In genomic region chr6:72100171-72100570, GRCm38 (mm10) we compare ENCODE assay signal across 13 mouse cellular contexts. TPM values are rescaled to one million over a fixed set of nuclear protein-coding genes. Genes with fewer than 3 reads are reported as not detected.
A peak's percentile ranks its signal among the peaks of the same experiment; 100 is the strongest.
DNase-seq lines count a peak whose midpoint lies in the region; ATAC-seq and TF ChIP-seq lines count a peak whose summit lies in the region.
"Had no signal": no experiment of that assay in that cellular context is flagged by ENCODE, and none has a peak within 500 bp of the region (broad histone marks: within the 10 kb centered on the region; RNA-seq: fewer than 3 reads in every experiment).

No protein-coding gene starts in this region.

- peak; percentile 38 for DNase-seq in cerebellum, adult 9-10 months
- no peak for DNase-seq in cerebellum, postnatal 14 days
- DNase-seq in hindbrain, embryonic 11.5 days (ENCODE audit: low spot score) = no peak
- no peak for DNase-seq in G1E (ENCODE audit: low spot score)
- DNase-seq in kidney, postnatal 4 days = no peak
- DNase-seq in thymus, postnatal 14 days = no peak
- DNase-seq: adrenal gland, postnatal 10 days; gastrocnemius, postnatal 14 days; thymus, adult 18-20 months had no signal

- H3K9me3 ChIP-seq in hindbrain, embryonic 13.5 days = no peaks in the 10 kb centered on the region
- no peaks in the 10 kb centered on the region for H3K9me3 ChIP-seq in hindbrain, embryonic 11.5 days (ENCODE audit: control insufficient read depth, low read length)
- no peaks in the 10 kb centered on the region for H3K9me3 ChIP-seq in G1E (replicated peaks)
- no peaks in the 10 kb centered on the region for H3K9me3 ChIP-seq in liver, embryonic 15.5 days (replicated peaks)
- H3K9me3 ChIP-seq: limb, embryonic 15.5 days had no signal

- H3K4me2 ChIP-seq in hindbrain, embryonic 13.5 days = 0 out of 2 replicates have a peak overlapping the region, but pooled peaks have one; percentile 83
- no peak overlapping the region for H3K4me2 ChIP-seq in hindbrain, embryonic 11.5 days (replicated peaks; ENCODE audit: low read depth, low read length)
- peak overlapping the region; percentile 75 for H3K4me2 ChIP-seq in liver, embryonic 15.5 days
- H3K4me2 ChIP-seq: limb, embryonic 15.5 days had no signal

- WGBS in hindbrain, embryonic 13.5 days = 55% methylated on average over 5 of the region's 5 CpGs
- WGBS in hindbrain, embryonic 11.5 days = 79% methylated on average over 5 of the region's 5 CpGs
- WGBS in liver, embryonic 15.5 days (ENCODE audit: insufficient replicate concordance) = 70% methylated on average over 5 of the region's 5 CpGs

- ATAC-seq in hindbrain, embryonic 13.5 days (ENCODE audit: low FRiP score) = no peak
- ATAC-seq in hindbrain, embryonic 11.5 days (ENCODE audit: low FRiP score) = no peak
- no peak for ATAC-seq in G1E (ENCODE audit: extremely low read depth, insufficient number of reproducible peaks, low FRiP score, poor library complexity, severe bottlenecking)
- ATAC-seq in liver, embryonic 15.5 days (ENCODE audit: insufficient read depth) = no peak

- H3K9ac ChIP-seq in hindbrain, embryonic 13.5 days = no peak overlapping the region
- no peak overlapping the region for H3K9ac ChIP-seq in hindbrain, embryonic 11.5 days (ENCODE audit: low read depth, low read length)
- peak overlapping the region; percentile 99 for H3K9ac ChIP-seq in liver, embryonic 15.5 days
- H3K9ac ChIP-seq: limb, embryonic 15.5 days had no signal

- no peaks in the 10 kb centered on the region for H3K36me3 ChIP-seq in hindbrain, embryonic 13.5 days
- H3K36me3 ChIP-seq in hindbrain, embryonic 11.5 days (ENCODE audit: control insufficient read depth, insufficient read depth, low read length) = no peaks in the 10 kb centered on the region
- peaks cover 40% of the 10 kb centered on the region for H3K36me3 ChIP-seq in G1E (replicated peaks)
- peaks cover 17% of the 10 kb centered on the region for H3K36me3 ChIP-seq in liver, embryonic 15.5 days (replicated peaks)
- H3K36me3 ChIP-seq: limb, embryonic 15.5 days had no signal

- H3K27me3 ChIP-seq in hindbrain, embryonic 13.5 days = no peaks in the 10 kb centered on the region
- no peaks in the 10 kb centered on the region for H3K27me3 ChIP-seq in hindbrain, embryonic 11.5 days (ENCODE audit: control insufficient read depth, insufficient read depth, low read length)
- no peaks in the 10 kb centered on the region for H3K27me3 ChIP-seq in G1E (ENCODE audit: insufficient read depth, low read length)
- H3K27me3 ChIP-seq in liver, embryonic 15.5 days = no peaks in the 10 kb centered on the region
- H3K27me3 ChIP-seq: limb, embryonic 15.5 days had no signal

- peaks cover 43% of the 10 kb centered on the region for H3K4me1 ChIP-seq in hindbrain, embryonic 13.5 days (replicated peaks)
- 0 out of 2 replicates have a peak, but pooled peaks cover 6% of the 10 kb centered on the region for H3K4me1 ChIP-seq in hindbrain, embryonic 11.5 days (replicated peaks; ENCODE audit: control insufficient read depth, insufficient read depth, low read length)
- peaks cover 79% of the 10 kb centered on the region for H3K4me1 ChIP-seq in G1E (ENCODE audit: insufficient read depth, low read depth, low read length)
- H3K4me1 ChIP-seq in liver, embryonic 15.5 days (replicated peaks) = peaks cover 76% of the 10 kb centered on the region

- TF ChIP-seq CTCF in G1E (IDR thresholded peaks at IDR 0.05; ENCODE audit: low read depth, low read length) = no peak

- H3K4me3 ChIP-seq in hindbrain, embryonic 13.5 days = no peak overlapping the region
- no peak overlapping the region for H3K4me3 ChIP-seq in hindbrain, embryonic 11.5 days (ENCODE audit: low read depth, low read length)
- H3K4me3 ChIP-seq in G1E (ENCODE audit: low read depth, low read length) = peak overlapping the region; percentile 99; the same call in 1 of the 2 replicates
- peak overlapping the region; percentile 84 for H3K4me3 ChIP-seq in liver, embryonic 15.5 days (replicated peaks)
- H3K4me3 ChIP-seq: limb, embryonic 15.5 days had no signal

- H3K27ac ChIP-seq in hindbrain, embryonic 13.5 days = no peak overlapping the region
- no peak overlapping the region for H3K27ac ChIP-seq in hindbrain, embryonic 11.5 days (ENCODE audit: low read depth, low read length)
- peak overlapping the region; percentile 99 for H3K27ac ChIP-seq in liver, embryonic 15.5 days (replicated peaks)
- H3K27ac ChIP-seq: kidney, postnatal 0 days; limb, embryonic 15.5 days had no signal

RNA-seq across cellular contexts. Expression of gene St3gal5, which starts 2.8 kb away (rescaled TPM):
- polyA plus RNA-seq in hindbrain, embryonic 13.5 days (2015; fragmentation: Nextera tagmentation; extraction: Ambion mirVana) = 52.9 and 53.9 TPM in 2 replicates
- 44.0 and 50.4 TPM in 2 replicates for polyA plus RNA-seq in hindbrain, embryonic 11.5 days (2014; fragmentation: Nextera tagmentation; extraction: Ambion mirVana)
- total RNA-seq in G1E (2014; fragmentation: Nextera tagmentation) (95.2 and 107 TPM in 2 replicates), G1E (2017) (46.8 and 51.0 TPM in 2 replicates)
- polyA plus RNA-seq in G1E (2012) = 62.8 and 70.0 TPM in 2 replicates
- 185 and 213 TPM in 2 replicates for polyA plus RNA-seq in liver, embryonic 15.5 days (2015; fragmentation: Nextera tagmentation; extraction: Ambion mirVana)

Comparison
In these comparisons a context has a peak if more than half of its experiments do, and no peak if none do; other contexts are left out.
1. H3K4me3 ChIP-seq: peak in G1E (single experiment) and liver, embryonic 15.5 days (single experiment); none in hindbrain, embryonic 13.5 days (single experiment) and hindbrain, embryonic 11.5 days (single experiment).